In genomic region chr15:103342415-103342814, GRCm38 (mm10) we compare ENCODE assay signal across 9 mouse cellular contexts. TPM values are rescaled to one million over a fixed set of nuclear protein-coding genes. Genes with fewer than 3 reads are reported as not detected.
DNase-seq lines count a peak whose midpoint lies in the region; ATAC-seq and TF ChIP-seq lines count a peak whose summit lies in the region.
"Had no signal": no experiment of that assay in that cellular context is flagged by ENCODE, and none has a peak within 500 bp of the region (broad histone marks: within the 10 kb centered on the region; RNA-seq: fewer than 3 reads in every experiment).

No protein-coding gene starts in this region.

- intact Hi-C loops in heart, adult 2 months (cut with DNase I), result no loop called here

- TF ChIP-seq POLR2A in heart, adult 2 months (IDR thresholded peaks at IDR 0.05; ENCODE audit: insufficient read depth, low read depth, low read length), result no peak

- no peaks in the 10 kb centered on the region; the same call in 1 of the 2 replicates for H3K27me3 ChIP-seq in heart, adult 2 months (ENCODE audit: control insufficient read depth, insufficient read depth, low read length)
- peaks cover 46% of the 10 kb centered on the region for H3K27me3 ChIP-seq in heart, embryonic 12.5 days (replicated peaks)

- H3K4me3 ChIP-seq in heart, adult 2 months, result no peak overlapping the region
- no peak overlapping the region for H3K4me3 ChIP-seq in heart, embryonic 12.5 days
- H3K4me3 ChIP-seq in layer of hippocampus, adult 2 months, result no peak overlapping the region
- H3K4me3 ChIP-seq: lung, embryonic 15.5 days had no signal

- H3K9me3 ChIP-seq in heart, embryonic 12.5 days (replicated peaks), result no peaks in the 10 kb centered on the region
- H3K9me3 ChIP-seq: lung, embryonic 15.5 days had no signal

- DNase-seq in heart, adult 2 months, result peak; percentile 63 to 74
- peak; percentile 53 for DNase-seq in MEL-GATA-1-ER (ENCODE audit: extremely low read depth, low read depth)
- peak; percentile 86 to 94 for DNase-seq in cerebellum, postnatal 10 days
- peak; percentile 53 to 71 for DNase-seq in gastrocnemius, postnatal 4 days (ENCODE audit: low spot score in 2 of 2)
- DNase-seq in layer of hippocampus, adult 2 months (ENCODE audit: low spot score in 2 of 2), result peak; percentile 81 to 89
- peak; percentile 86 for DNase-seq in lung, postnatal 10 days
- DNase-seq in right cerebral cortex, postnatal 4 days, result peak; percentile 68

- peaks cover 6% of the 10 kb centered on the region for H3K36me3 ChIP-seq in heart, adult 2 months (ENCODE audit: control insufficient read depth, insufficient read depth, low read length)
- H3K36me3 ChIP-seq in heart, embryonic 12.5 days, result peaks cover 41% of the 10 kb centered on the region

- H3K9ac ChIP-seq in heart, adult 2 months (ENCODE audit: low read depth, low read length), result no peak overlapping the region
- H3K9ac ChIP-seq in heart, embryonic 12.5 days, result no peak overlapping the region
- H3K9ac ChIP-seq: lung, embryonic 15.5 days had no signal

- ATAC-seq in heart, embryonic 12.5 days (ENCODE audit: insufficient number of reproducible peaks, low FRiP score), result no peak

- 23% methylated on average over 4 of the region's 4 CpGs for WGBS in heart, adult 2 months
- 20% methylated on average over 4 of the region's 4 CpGs for WGBS in heart, embryonic 12.5 days

- TF ChIP-seq CTCF in heart, adult 2 months (IDR thresholded peaks at IDR 0.05), result peak; percentile 88
- peak; percentile 90 for TF ChIP-seq CTCF in layer of hippocampus, adult 2 months (conservative IDR thresholded peaks at IDR 0.05)

- peaks cover under 1% of the 10 kb centered on the region; the same call in 1 of the 2 replicates for H3K4me1 ChIP-seq in heart, adult 2 months (ENCODE audit: control insufficient read depth, insufficient read depth, low read length)
- H3K4me1 ChIP-seq in heart, embryonic 12.5 days (replicated peaks), result peaks cover 32% of the 10 kb centered on the region

- H3K27ac ChIP-seq in heart, adult 2 months, result no peak overlapping the region
- H3K27ac ChIP-seq in heart, embryonic 12.5 days (ENCODE audit: poor library complexity, severe bottlenecking), result no peak overlapping the region
- H3K27ac ChIP-seq in layer of hippocampus, adult 2 months, result no peak overlapping the region
- H3K27ac ChIP-seq: lung, embryonic 15.5 days had no signal

- no peaks in the 10 kb centered on the region for H3K79me2 ChIP-seq in heart, adult 2 months (replicated peaks; ENCODE audit: control insufficient read depth, insufficient read depth, low read length)

- H3K4me2 ChIP-seq in heart, embryonic 12.5 days, result no peak overlapping the region
- H3K4me2 ChIP-seq: lung, embryonic 15.5 days had no signal

- 0 out of 2 replicates have a peak, but pooled peaks have one; percentile 26 for TF ChIP-seq EP300 in heart, adult 2 months (IDR thresholded peaks at IDR 0.05; ENCODE audit: insufficient read depth, low read depth, low read length)

RNA-seq across cellular contexts. Expression of gene Zfp385a, which starts 2.5 kb away (rescaled TPM):
- 10 to 100 TPM; 10.1 to 10.4 TPM for total RNA-seq in heart, adult 2 months (2021)
- polyA plus RNA-seq in heart, adult 2 months (2012; rRNA removed), result 7.3 and 12.0 TPM in 2 replicates
- polyA plus RNA-seq in heart, embryonic 12.5 days (2016; fragmentation: Nextera tagmentation; extraction: Ambion mirVana), result 9.2 and 10.3 TPM in 2 replicates
- 10 to 100 TPM; 62.1 to 70.0 TPM for total RNA-seq in gastrocnemius, postnatal 4 days (2021)
- total RNA-seq in layer of hippocampus, adult 2 months (2021), result 10 to 100 TPM; 40.8 to 42.2 TPM

RNA-seq across cellular contexts. Expression of gene Itga5, which starts 24.1 kb away (rescaled TPM):
- 10 to 100 TPM; 36.4 to 36.7 TPM for total RNA-seq in heart, adult 2 months (2021)
- polyA plus RNA-seq in heart, adult 2 months (2012; rRNA removed), result 38.6 and 44.6 TPM in 2 replicates
- 111 and 115 TPM in 2 replicates for polyA plus RNA-seq in heart, embryonic 12.5 days (2016; fragmentation: Nextera tagmentation; extraction: Ambion mirVana)
- total RNA-seq in gastrocnemius, postnatal 4 days (2021), result 10 to 100 TPM; 65.8 to 68.1 TPM
- 1 to 10 TPM; 1.2 to 2.1 TPM for total RNA-seq in layer of hippocampus, adult 2 months (2021)

RNA-seq across cellular contexts. Expression of gene Gpr84, which starts 32.0 kb away (rescaled TPM):
- total RNA-seq in heart, adult 2 months (2021), result not detected
- 0.06 TPM in 1 of 2 replicates, not detected in the other for polyA plus RNA-seq in heart, adult 2 months (2012; rRNA removed)
- 0.17 and 0.29 TPM in 2 replicates for polyA plus RNA-seq in heart, embryonic 12.5 days (2016; fragmentation: Nextera tagmentation; extraction: Ambion mirVana)
- under 1 TPM; 0.16 to 0.20 TPM for total RNA-seq in gastrocnemius, postnatal 4 days (2021)
- under 1 TPM; 0.61 to 0.81 TPM for total RNA-seq in layer of hippocampus, adult 2 months (2021)

Comparison
In these comparisons a context has a peak if more than half of its experiments do, and no peak if none do; other contexts are left out.
1. RNA of gene Itga5, which starts 24.1 kb away (total RNA-seq): 65.8 to 68.1 TPM in gastrocnemius, postnatal 4 days and 36.4 to 36.7 TPM in heart, adult 2 months; 1.2 to 2.1 TPM in layer of hippocampus, adult 2 months; every median in the first group is over 10 times any median in the second.
2. Peak in every context shown above with its lines, with median percentiles within 50 percentile points of each other: DNase-seq.